Mouse (Mus musculus) layer of hippocampus, adult 11-12 months (tissue): ENCODE data around the gene Ankrd27.
A peak's percentile ranks its signal among the peaks of the same experiment; 100 is the strongest.

Source experiments
- DNase-seq: peaks from one replicate; pipeline ENCODE4 v3.0.0; 2022; ENCODE audit warnings: low spot score

Ankrd27 gene

GRCm38 (mm10) chr7:35640072-35640471, 54.0 kb downstream of the Ankrd27 start:
- DNase-seq, result no peak

GRCm38 (mm10) chr7:35646317-35647081, 60.5 kb downstream of the Ankrd27 start:
- no peak for DNase-seq

DNA sequence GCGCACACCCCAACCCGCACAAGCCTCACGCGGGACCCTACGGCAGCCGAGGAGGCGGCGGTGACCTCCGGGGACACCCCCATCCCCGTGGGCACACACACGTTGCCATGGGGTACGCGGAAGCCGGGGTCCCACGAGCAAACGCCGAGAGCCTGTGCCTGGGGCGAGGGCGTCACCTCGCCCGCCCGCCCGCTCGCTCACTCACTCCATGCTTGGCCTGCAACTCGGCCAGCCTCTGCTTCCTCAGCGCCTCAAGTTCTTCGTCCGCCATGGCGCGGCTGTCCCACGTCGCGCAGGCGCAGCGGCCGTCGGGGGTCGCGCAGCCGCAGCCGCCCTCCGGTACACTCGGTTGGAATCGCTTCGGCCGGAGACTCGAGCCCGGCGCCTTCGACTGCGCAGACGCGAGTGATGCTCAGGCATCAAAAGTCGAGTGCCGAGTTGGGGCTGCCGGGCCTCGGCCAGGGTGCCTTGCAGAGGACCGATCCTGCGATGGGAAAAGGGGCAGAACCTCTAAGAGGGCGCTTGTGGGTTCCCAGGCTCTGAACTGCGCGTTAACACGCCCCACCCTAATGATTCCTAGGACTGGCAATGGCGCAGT, 61.2 kb downstream of the Ankrd27 start, which contains the start of gene Pdcd5:
TSS of gene Pdcd5 (minus strand) at position 421 of the 598 bp plus-strand sequence.
- peak; percentile 98 for DNase-seq

DNA sequence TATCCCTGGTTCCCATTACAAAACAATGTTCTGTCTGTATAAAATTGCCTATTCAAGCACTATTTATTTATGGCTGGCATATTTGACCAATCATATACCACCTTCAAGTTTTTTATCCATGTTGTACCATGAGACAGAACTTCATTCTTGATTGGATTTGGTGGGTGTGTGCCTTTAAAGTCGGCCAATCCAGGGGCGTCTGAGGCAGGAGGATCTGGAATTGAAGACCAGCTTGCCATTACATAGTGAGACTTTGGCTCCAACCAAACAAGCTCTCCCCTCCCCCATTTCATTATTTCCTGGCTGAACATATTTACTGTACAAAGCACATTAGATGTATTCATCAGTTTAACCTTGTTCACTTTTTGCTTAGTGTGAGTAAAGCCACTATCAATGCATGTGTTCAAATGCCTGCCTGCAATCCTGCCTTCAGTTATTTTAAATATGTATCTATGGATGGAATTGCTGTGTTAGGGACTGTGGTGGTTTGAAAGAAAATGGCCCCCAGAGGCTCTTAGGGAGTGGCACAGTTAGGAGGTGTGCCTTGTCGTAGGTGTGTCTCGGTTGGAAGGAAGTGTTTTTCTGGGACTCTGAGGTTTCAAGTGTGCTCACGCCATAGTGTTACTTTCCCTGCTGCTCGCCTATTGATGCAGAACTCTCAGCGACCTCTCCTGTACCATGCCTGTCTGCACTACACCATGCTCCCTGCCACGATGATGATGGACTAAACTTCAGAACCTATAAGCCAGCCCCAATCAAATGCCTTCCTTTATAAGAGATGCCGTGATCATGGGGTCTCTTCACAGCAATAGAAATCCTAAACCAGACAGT, 62.4 kb downstream of the Ankrd27 start:
- DNase-seq, result no peak

- no peak for DNase-seq
Observed at GRCm38 (mm10) chr7:35649071-35649470, 63.0 kb downstream of the Ankrd27 start.

DNA sequence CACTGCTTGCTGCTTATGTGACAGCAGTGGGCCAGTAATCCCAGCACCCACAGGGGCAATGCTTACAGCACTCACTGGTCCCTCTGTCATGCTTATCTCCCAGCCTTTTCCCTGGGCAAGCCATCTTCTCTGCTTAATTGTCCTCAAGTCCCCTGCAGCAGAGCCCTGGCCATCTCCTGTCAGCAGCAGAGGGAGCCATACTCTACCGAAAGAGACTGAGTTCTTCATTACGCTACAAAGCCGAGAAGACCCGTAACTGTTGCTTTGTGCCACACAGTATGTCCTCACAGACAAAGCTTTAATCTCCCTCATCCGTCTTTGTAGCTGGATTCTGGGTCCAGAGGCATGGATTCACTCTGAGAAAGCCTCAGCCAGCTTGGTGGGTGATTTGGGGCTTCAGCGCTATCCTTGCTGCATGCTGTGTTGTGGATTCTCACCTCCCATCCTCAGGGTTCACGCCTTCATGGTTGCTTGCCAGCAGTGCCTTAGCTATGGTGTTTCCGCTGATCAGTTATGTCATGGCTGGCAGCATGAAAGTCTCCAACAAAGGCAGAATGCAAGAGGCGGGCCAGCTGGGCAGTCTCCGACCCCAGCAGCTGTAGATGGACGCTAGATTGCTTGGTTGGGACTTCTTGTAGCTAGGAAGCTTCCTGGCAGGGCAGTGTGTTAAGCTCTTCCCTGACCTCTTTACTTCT, 64.8 kb downstream of the Ankrd27 start:
- DNase-seq, result peak; percentile 71

- DNase-seq, result no peak
Observed at GRCm38 (mm10) chr7:35651583-35652270, 65.7 kb downstream of the Ankrd27 start.

DNA sequence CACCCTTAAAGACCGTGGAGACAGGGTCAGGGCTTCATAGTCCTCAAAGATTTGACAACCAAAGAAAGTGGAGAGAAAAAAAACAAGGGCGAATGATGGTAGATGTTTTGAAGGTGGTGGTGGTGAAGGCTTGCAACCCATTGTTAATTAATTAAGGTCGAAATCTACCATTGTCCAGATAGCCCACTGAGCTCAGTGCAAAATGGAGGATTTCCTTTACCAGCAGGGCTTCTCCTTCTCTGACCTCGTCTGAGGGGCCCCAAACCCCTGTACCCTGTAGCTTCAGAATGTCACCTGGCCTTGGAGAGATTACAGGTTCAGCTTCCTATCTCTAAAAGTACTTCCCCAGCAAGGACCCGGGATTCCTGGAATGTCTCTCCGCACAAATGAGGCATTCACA, 71.8 kb downstream of the Ankrd27 start:
- DNase-seq, result no peak

DNA sequence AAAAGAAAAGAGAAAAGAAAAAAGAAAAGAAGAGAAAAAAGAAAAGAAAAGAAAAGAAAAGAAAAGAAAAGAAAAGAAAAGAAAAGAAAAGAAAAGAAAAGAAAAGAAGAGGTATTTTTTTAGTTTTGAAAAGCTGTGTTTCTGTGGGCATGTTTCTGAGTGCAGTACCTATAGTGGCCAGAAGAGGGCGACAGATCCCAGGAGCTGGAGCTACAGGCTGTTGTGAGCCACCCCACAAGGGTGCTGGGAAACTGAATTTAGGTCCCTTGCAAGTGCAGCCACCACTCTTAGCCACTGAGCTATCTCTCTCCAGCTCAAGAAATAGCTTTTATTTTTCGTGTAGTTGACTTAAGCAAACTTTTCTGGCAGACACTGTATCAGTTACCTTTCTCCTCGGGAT, 73.1 kb downstream of the Ankrd27 start:
- DNase-seq, result no peak

- DNase-seq, result no peak
Observed at GRCm38 (mm10) chr7:35663790-35664376, 77.8 kb downstream of the Ankrd27 start.

DNA sequence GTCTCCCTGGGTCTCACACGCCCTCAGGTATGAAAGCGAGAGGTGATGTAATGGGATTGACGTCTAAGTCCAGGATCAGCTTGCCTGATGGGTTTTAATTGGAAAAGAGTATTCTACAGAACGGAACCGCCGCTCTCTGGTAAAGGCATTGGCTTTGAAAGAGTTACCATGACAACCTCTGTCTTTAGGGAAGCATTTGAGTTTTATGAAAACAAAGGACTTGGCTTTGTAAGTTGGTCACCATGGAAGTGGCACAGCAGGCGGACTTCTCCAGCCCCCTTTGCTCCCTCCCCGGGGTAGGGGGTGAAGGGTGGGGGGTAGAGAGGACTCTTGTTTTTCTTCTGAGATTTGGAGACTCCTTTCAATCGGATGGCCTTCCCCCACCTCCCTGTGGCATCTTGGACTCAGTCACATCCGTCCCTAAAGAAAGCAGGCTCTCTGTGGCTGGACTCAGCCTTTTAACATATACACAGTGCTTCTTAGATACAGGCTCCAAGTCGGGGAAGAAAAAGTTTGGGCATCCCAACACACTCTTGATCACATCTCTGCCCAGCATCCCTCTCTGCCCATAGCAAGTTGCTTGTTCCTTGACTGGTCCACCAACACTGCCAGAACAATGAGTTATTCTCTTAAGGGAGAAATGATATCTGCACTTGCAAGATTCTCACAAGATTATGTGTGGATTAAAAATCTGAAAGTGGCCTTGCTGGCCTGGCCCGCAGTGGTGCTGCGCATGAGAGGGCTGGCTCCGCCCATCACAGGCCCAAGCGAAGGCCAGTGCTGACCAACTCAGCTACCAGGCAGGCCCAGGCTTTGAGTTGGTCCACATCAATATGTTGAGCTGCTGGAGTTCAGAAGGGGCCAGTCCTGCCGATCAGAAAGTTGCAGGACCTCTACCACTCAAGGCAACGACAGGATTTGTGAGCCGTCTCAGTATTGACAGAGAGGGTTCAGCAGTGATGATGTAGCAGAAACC, 82.3 kb downstream of the Ankrd27 start:
- no peak for DNase-seq

GRCm38 (mm10) chr7:35678976-35679375, 92.9 kb downstream of the Ankrd27 start:
- no peak for DNase-seq

DNA sequence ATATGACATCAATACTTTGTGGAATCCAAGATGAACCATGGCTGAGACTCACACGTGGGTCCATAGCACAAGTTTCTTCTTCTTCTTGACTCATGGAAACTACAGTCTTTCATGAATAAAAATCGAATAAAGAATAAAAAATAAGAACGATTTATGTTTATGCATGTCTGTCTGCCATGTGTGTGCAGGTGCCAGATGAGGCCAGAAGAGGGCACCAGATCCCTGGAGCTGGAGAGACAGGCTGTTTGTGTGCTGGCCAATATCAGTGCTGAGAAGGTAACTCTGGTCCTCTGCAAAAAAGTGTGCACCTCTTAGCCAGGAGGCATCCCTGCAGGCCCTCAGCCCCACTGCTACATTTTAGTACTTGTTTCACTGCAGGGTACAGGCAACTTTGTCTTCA, 95.5 kb downstream of the Ankrd27 start:
- DNase-seq, result no peak

GRCm38 (mm10) chr7:35683409-35684122, 97.5 kb downstream of the Ankrd27 start:
- DNase-seq, result no peak

DNA sequence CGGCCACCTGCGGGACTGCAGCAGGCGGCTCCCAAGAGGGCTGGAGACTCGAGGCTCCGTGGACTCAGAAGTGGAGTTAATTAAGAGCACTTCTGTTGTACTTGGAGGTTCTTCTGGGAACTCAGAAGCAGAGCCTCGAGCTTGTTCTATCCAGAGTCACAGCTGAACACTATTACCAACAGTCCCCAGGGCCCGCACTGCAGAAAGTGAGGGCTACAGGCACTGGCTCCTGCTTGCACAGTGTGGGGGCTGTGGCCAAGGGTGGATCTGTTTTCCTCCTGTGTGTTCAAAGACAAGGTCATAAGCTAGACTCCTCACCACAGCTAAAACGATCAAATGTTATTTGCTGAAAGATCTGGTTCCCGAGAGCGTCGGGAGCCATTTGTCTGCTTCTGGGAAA, 100.2 kb downstream of the Ankrd27 start:
- no peak for DNase-seq

DNA sequence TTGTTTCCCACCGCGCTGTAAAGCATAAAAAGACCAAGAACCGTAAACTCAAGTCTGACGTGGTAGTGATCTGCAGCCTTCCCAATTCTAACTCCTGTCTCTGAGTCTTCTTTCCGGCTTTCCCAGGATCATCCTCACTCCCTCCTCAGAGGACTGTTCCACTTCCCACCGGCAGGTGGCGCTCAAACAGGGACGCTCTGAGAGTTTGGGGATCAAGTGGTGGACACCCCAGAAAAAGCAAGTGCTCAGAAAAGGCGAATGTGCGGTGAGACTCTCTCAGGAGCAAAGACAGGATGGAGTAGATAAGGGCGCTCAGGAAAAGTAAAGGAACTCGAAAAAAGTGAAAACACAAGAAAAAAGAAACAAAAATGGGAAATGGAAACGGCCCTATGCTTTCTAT, 100.7 kb downstream of the Ankrd27 start:
- DNase-seq, result peak; percentile 41

- no peak for DNase-seq
Observed at GRCm38 (mm10) chr7:35687229-35687628, 101.2 kb downstream of the Ankrd27 start.

- DNase-seq, result no peak
Observed at GRCm38 (mm10) chr7:35688276-35688675, 102.2 kb downstream of the Ankrd27 start.
